Mouse (Mus musculus): ENCODE results near the gene Mis18a.

DNA sequence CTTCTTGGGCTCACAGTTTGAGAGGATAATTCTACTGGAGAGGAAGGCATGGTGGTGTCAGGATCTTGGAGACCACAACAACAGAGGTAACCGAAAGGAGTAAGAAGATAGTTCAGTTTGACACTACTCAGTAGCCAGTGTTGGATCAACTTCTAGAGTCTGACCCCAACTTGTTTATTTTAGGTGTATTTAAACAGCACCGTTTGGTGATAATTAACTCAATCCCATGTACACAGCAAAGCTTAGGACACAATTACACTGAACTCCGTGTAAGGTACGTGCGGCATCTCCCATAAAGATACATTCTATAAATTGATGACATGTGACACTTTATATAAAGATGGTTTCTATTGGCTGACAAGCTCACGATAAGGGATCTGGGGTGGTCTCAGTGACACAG, 52.6 kb downstream of the Mis18a start:
- TF ChIP-seq CTCF (IDR thresholded peaks at IDR 0.05; ENCODE audit: borderline replicate concordance, insufficient read depth, low read length) (no peak), POLR2A (IDR thresholded peaks at IDR 0.05; ENCODE audit: low read depth, low read length) (no peak)
